Mouse (Mus musculus) heart, embryonic 11.5 days (tissue): ENCODE results near the gene Fcgrt. TPM values are rescaled to one million over a fixed set of nuclear protein-coding genes. Genes with fewer than 3 reads are reported as not detected.
A peak's percentile ranks its signal among the peaks of the same experiment; 100 is the strongest.
"Not testable (repeated sequence)": the region's sequence is repeated elsewhere in the genome, so short reads cannot be mapped to it uniquely, and the experiment has no call there.

Experiments used
- ATAC-seq: fragments of 200-750 bp; cut with Nextera tagmentation; replicated peaks from 2 replicates; pipeline ENCODE4 v1.8.0; 2017; ENCODE audit warnings: moderate library complexity; ENCODE audit not compliant: insufficient number of reproducible peaks, low FRiP score, low TSS enrichment
- H3K27ac ChIP-seq: fragments of 300-500 bp; sonication (generic); 2 replicates; pipeline ENCODE4 v1.5.1; 2014; ENCODE audit warnings: mild to moderate bottlenecking, low read depth, low read length
- H3K27me3 ChIP-seq: fragments of 300-500 bp; sonication (generic); 2 replicates; pipeline ENCODE4 v1.6.1; 2014; ENCODE audit warnings: mild to moderate bottlenecking, low read length, mixed read lengths; ENCODE audit not compliant: control insufficient read depth, insufficient read depth
- H3K36me3 ChIP-seq: fragments of 300-500 bp; sonication (generic); 2 replicates; pipeline ENCODE4 v1.6.1; 2014; ENCODE audit warnings: mild to moderate bottlenecking, low read length, moderate library complexity, mixed read lengths; ENCODE audit not compliant: control insufficient read depth, insufficient read depth
- H3K4me1 ChIP-seq: fragments of 300-500 bp; sonication (generic); 2 replicates; pipeline ENCODE4 v1.6.1; 2014; ENCODE audit warnings: low read length; ENCODE audit not compliant: control insufficient read depth, insufficient read depth
- H3K4me2 ChIP-seq: fragments of 300-500 bp; sonication (generic); 2 replicates; pipeline ENCODE4 v1.6.1; 2014; ENCODE audit warnings: mild to moderate bottlenecking, moderate library complexity
- H3K4me3 ChIP-seq: fragments of 300-500 bp; sonication (generic); 2 replicates; pipeline ENCODE4 v1.5.1; 2014; ENCODE audit warnings: low read depth, low read length
- H3K9ac ChIP-seq: fragments of 300-500 bp; sonication (generic); 2 replicates; pipeline ENCODE4 v1.6.1; 2014; ENCODE audit warnings: mild to moderate bottlenecking, low read depth, low read length, moderate library complexity
- H3K9me3 ChIP-seq: fragments of 300-500 bp; sonication (generic); replicated peaks from 2 replicates; pipeline ENCODE4 v1.6.1; 2016; ENCODE audit warnings: low read length; ENCODE audit not compliant: control insufficient read depth
- WGBS: fragments of 180-500 bp; shearing (Covaris S2); extraction: QIAGEN DNeasy Blood & Tissue Kit; methylation state at CpG from one replicate; pipeline ENCODE4 v1.1.7; 2014; ENCODE audit not compliant: insufficient replicate concordance; 5-methylcytosine and 5-hydroxymethylcytosine counted together
- polyA plus RNA-seq: library from polyadenylated mRNA; unstranded; fragments of >200 nt; fragmentation: Nextera tagmentation; extraction: Ambion mirVana; gene quantifications from 2 replicates; pipeline ENCODE4 v1.2.1, GENCODE M21; 2014

The Fcgrt gene
- polyA plus RNA-seq, 1 experiment from 2014 or later, result 15.1 TPM

- no peaks in the 10 kb centered on the region for H3K9me3 ChIP-seq
- H3K4me2 ChIP-seq, result peak overlapping the region; percentile 96
- WGBS, result 31% methylated on average over 21 of the region's 21 CpGs
- H3K9ac ChIP-seq, result peak overlapping the region; percentile 100
- peaks cover 32% of the 10 kb centered on the region for H3K36me3 ChIP-seq
- peaks cover 35% of the 10 kb centered on the region for H3K4me1 ChIP-seq
- ATAC-seq, result no peak
- no peaks in the 10 kb centered on the region for H3K27me3 ChIP-seq
- peak overlapping the region; percentile 95 for H3K27ac ChIP-seq
- peak overlapping the region; percentile 93 for H3K4me3 ChIP-seq
Measured at GRCm38 (mm10) chr7:45126844-45127699, 23.4 kb upstream of the Fcgrt start.

DNA sequence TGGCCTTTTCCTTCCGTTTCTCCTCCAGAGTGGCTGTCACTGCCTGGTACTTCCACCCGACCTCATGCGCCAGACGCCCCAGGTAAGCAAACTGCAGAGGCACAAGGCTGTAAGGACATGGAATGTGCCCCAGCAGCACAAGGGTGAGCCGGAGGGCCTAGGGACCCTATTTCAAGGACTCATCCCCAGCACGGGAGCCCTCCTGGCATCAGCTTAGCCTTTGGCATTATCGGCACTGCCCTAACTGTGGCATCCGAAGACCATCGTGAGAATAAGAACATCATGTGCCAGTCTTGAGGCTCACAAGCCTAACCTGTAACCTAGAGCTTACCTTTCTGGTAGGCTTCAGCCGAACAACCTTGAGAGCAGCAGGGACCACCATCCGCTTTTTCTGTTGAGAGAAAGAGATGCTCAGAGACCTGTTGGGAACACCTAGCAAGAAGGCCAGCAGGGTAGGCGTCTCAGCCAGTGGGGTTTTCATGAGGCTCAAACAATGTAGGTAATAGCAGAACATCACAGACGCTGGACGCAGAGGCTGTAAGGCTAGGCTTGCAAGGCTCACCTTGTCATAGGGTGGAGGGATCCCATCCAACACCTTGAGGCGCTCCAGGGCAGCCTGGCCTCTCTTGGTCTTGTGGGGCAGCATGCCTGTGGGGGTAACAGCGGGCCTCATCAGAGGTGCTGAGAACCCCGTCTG lies 22.6 kb upstream of the Fcgrt start:
- Histone ChIP-seq H3K4me3 (peak overlapping the region; percentile 93), H3K4me1 (peaks cover 33% of the 10 kb centered on the region), H3K27me3 (no peaks in the 10 kb centered on the region), H3K27ac (peak overlapping the region; percentile 95), H3K9ac (peak overlapping the region; percentile 100), H3K4me2 (peak overlapping the region; percentile 96), H3K36me3 (peaks cover 39% of the 10 kb centered on the region), H3K9me3 (no peaks in the 10 kb centered on the region)
- ATAC-seq, result no peak
- 77% methylated on average over 17 of the region's 17 CpGs for WGBS

GRCm38 (mm10) chr7:45125649-45126048 lies 22.0 kb upstream of the Fcgrt start:
- H3K9ac ChIP-seq, H3K27me3 ChIP-seq, H3K9me3 ChIP-seq, H3K4me3 ChIP-seq, ATAC-seq: not testable (repeated sequence)
- Histone ChIP-seq H3K4me1 (peaks cover 35% of the 10 kb centered on the region), H3K4me2 (peak overlapping the region; percentile 61), H3K27ac (0 out of 2 replicates have a peak overlapping the region, but pooled peaks have one; percentile 29), H3K36me3 (peaks cover 45% of the 10 kb centered on the region)
- 75% methylated on average over 5 of the region's 5 CpGs for WGBS

- Histone ChIP-seq H3K9ac (no peak overlapping the region), H3K4me1 (peaks cover 35% of the 10 kb centered on the region), H3K27me3 (no peaks in the 10 kb centered on the region), H3K9me3 (no peaks in the 10 kb centered on the region), H3K4me3 (no peak overlapping the region), H3K4me2 (peak overlapping the region; percentile 61), H3K36me3 (peaks cover 45% of the 10 kb centered on the region), H3K27ac (0 out of 2 replicates have a peak overlapping the region, but pooled peaks have one; percentile 29)
- WGBS, result 25% methylated on average over 7 of the region's 7 CpGs
- no peak for ATAC-seq
Measured at GRCm38 (mm10) chr7:45125144-45125600, 21.5 kb upstream of the Fcgrt start.

GRCm38 (mm10) chr7:45124224-45125143 lies 20.8 kb upstream of the Fcgrt start, which contains the start of gene Rps11:
TSS of gene Rps11 (minus strand) at chr7:45124439.
- Histone ChIP-seq H3K36me3 (peaks cover 45% of the 10 kb centered on the region), H3K4me1 (peaks cover 30% of the 10 kb centered on the region), H3K4me2 (peak within 1 kb of the TSS; percentile 87), H3K9me3 (no peaks in the 10 kb centered on the region), H3K27ac (peak within 1 kb of the TSS; percentile 89), H3K27me3 (no peaks in the 10 kb centered on the region), H3K4me3 (peak within 1 kb of the TSS; percentile 57), H3K9ac (peak within 1 kb of the TSS; percentile 85)
- 1% methylated on average over 59 of the region's 59 CpGs for WGBS
- ATAC-seq, result peak; percentile 79

DNA sequence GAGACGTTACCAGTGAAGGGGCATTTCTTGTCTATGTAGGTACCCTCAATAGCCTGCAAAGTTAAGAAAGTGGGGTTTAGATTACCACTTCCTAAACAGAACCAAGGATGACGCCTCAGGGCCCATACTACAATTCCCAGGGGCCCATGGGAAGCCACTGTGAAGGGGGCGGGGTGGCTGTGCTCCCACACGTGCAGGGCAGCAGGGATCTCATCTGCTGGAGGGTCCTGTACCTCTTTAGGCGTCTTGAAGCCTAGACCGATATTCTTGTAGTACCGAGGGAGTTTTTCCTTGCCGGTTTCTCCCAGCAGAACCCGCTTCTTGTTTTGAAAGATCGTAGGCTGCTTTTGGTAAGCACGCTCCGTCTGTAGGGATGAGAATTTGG lies 19.5 kb upstream of the Fcgrt start:
- no peak for ATAC-seq
- no peaks in the 10 kb centered on the region for H3K9me3 ChIP-seq
- H3K9ac ChIP-seq, result peak overlapping the region; percentile 85
- peak overlapping the region; percentile 57 for H3K4me3 ChIP-seq
- peaks cover 46% of the 10 kb centered on the region for H3K36me3 ChIP-seq
- 26% methylated on average over 12 of the region's 12 CpGs for WGBS
- peaks cover 30% of the 10 kb centered on the region for H3K4me1 ChIP-seq
- H3K27ac ChIP-seq, result no peak overlapping the region; the same call in 1 of the 2 replicates
- no peaks in the 10 kb centered on the region for H3K27me3 ChIP-seq
- H3K4me2 ChIP-seq, result peak overlapping the region; percentile 87

DNA sequence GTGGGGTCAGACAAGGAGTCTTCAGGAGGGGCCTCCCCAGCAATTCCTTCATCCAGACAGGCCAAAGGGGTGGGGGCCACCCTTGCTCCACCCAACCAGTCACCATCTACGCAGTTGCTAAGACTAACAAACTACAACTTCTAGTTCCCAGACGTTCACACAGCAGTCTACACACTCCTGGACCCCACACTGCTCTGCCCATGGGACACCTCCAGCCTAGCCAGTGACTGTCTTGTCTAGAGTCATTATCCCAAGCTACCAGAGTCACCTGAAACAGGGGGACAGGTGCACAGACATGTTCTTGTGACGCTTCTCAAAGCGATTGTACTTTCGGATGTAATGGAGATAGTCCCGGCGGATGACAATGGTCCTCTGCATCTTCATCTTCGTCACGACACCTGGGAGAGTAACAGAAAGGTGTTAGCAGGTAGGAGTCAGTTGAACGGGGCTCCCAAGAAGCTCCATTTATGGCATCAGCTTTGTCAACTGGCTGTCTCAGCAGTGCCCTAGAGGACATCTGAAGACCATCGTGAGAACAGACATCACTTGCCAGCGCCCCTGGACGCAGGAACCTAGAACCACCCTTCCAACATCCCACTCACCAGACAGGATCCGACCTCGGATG lies 19.0 kb upstream of the Fcgrt start:
- 81% methylated on average over 15 of the region's 15 CpGs for WGBS
- H3K4me1 ChIP-seq, result peaks cover 30% of the 10 kb centered on the region
- no peaks in the 10 kb centered on the region for H3K27me3 ChIP-seq
- peak overlapping the region; percentile 85 for H3K9ac ChIP-seq
- no peak for ATAC-seq
- H3K9me3 ChIP-seq, result no peaks in the 10 kb centered on the region
- no peak overlapping the region for H3K27ac ChIP-seq
- peak overlapping the region; percentile 57 for H3K4me3 ChIP-seq
- peaks cover 47% of the 10 kb centered on the region for H3K36me3 ChIP-seq
- peak overlapping the region; percentile 87 for H3K4me2 ChIP-seq
